Mouse (Mus musculus) thymus, adult 2 months (tissue): ENCODE measurements around the gene Esyt3.

Source experiments
- CTCF ChIP-seq: fragments of 200-500 bp; IDR thresholded peaks from 2 replicates; pipeline ENCODE4 v1.5.1; 2012; ENCODE audit warnings: mild to moderate bottlenecking, control low read depth, low read length, moderate library complexity, borderline replicate concordance; ENCODE audit not compliant: control insufficient read depth, poor library complexity, insufficient read depth; ENCODE audit errors: extremely low read depth
- POLR2A ChIP-seq: fragments of 200-500 bp; IDR thresholded peaks from 2 replicates; pipeline ENCODE4 v1.6.1; 2012; ENCODE audit warnings: mild to moderate bottlenecking, low read length, control low read depth, moderate library complexity; ENCODE audit not compliant: control insufficient read depth, poor library complexity, insufficient read depth; ENCODE audit errors: extremely low read depth

DNA sequence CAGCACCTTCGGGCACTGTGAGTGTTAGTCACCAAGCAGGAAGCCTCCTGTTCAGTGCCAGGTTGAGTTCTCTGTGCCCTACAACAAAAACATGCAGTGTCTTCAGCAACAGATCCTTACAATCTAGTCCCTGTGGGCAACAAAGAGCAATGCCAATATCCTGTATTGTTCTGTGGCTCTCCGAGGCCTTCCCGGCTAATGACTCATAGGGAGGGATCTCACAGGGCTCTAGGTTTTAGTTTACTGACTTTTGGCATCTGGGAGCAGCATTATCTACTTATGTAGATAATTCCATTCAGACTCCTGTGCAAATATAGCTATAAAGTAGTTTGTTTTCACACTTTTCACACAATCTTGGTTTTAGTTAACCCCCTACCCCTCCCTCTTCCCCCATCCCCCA, 7.5 kb upstream of the Esyt3 start:
- TF ChIP-seq POLR2A (no peak), CTCF (no peak)
